Mouse (Mus musculus): Measurements from ENCODE around the gene Adar. TPM values are rescaled to one million over a fixed set of nuclear protein-coding genes. Genes with fewer than 3 reads are reported as not detected.

The Adar gene
- polyA plus RNA-seq, 1 experiment from 2014 or later = 12.4 TPM

- no peaks in the 10 kb centered on the region for H3K4me1 ChIP-seq (ENCODE audit: insufficient read depth, low read length)
- H3K36me3 ChIP-seq (ENCODE audit: insufficient read depth, low read length) = no peaks in the 10 kb centered on the region
- WGBS = 94% methylated on average over 1 of the region's 1 CpGs
- no peaks in the 10 kb centered on the region for H3K27me3 ChIP-seq (ENCODE audit: insufficient read depth, low read length)
- no peak overlapping the region for H3K4me2 ChIP-seq (replicated peaks; ENCODE audit: low read depth, low read length)
- ATAC-seq (ENCODE audit: low FRiP score, low TSS enrichment) = no peak
- H3K9ac ChIP-seq (replicated peaks; ENCODE audit: low read length) = no peak overlapping the region
- H3K9me3 ChIP-seq (ENCODE audit: low read length) = no peaks in the 10 kb centered on the region
- H3K4me3 ChIP-seq (ENCODE audit: low read length) = no peak overlapping the region
- H3K27ac ChIP-seq (ENCODE audit: low read length) = no peak overlapping the region
Measured at GRCm38 (mm10) chr3:89698958-89699357, 15.9 kb upstream of the Adar start.

- Histone ChIP-seq H3K9me3 (ENCODE audit: low read length) (no peaks in the 10 kb centered on the region), H3K27me3 (ENCODE audit: insufficient read depth, low read length) (no peaks in the 10 kb centered on the region), H3K4me3 (ENCODE audit: low read length) (no peak overlapping the region), H3K4me2 (replicated peaks; ENCODE audit: low read depth, low read length) (no peak overlapping the region), H3K9ac (replicated peaks; ENCODE audit: low read length) (no peak overlapping the region), H3K36me3 (ENCODE audit: insufficient read depth, low read length) (no peaks in the 10 kb centered on the region), H3K27ac (ENCODE audit: low read length) (no peak overlapping the region), H3K4me1 (ENCODE audit: insufficient read depth, low read length) (no peaks in the 10 kb centered on the region)
- no peak for ATAC-seq (ENCODE audit: low FRiP score, low TSS enrichment)
- 81% methylated on average over 11 of the region's 11 CpGs for WGBS
Measured at GRCm38 (mm10) chr3:89700461-89700860, 14.4 kb upstream of the Adar start.

GRCm38 (mm10) chr3:89703596-89703995 is 11.2 kb upstream of the Adar start:
- H3K27ac ChIP-seq (ENCODE audit: low read length) = no peak overlapping the region
- H3K27me3 ChIP-seq (ENCODE audit: insufficient read depth, low read length) = no peaks in the 10 kb centered on the region
- H3K36me3 ChIP-seq (ENCODE audit: insufficient read depth, low read length) = no peaks in the 10 kb centered on the region
- no peaks in the 10 kb centered on the region for H3K4me1 ChIP-seq (ENCODE audit: insufficient read depth, low read length)
- ATAC-seq (ENCODE audit: low FRiP score, low TSS enrichment) = no peak
- 33% methylated on average over 3 of the region's 3 CpGs for WGBS
- no peak overlapping the region for H3K4me2 ChIP-seq (replicated peaks; ENCODE audit: low read depth, low read length)
- H3K9me3 ChIP-seq (ENCODE audit: low read length) = no peaks in the 10 kb centered on the region
- no peak overlapping the region for H3K9ac ChIP-seq (replicated peaks; ENCODE audit: low read length)
- no peak overlapping the region for H3K4me3 ChIP-seq (ENCODE audit: low read length)

- Histone ChIP-seq H3K4me1 (ENCODE audit: insufficient read depth, low read length) (no peaks in the 10 kb centered on the region), H3K9ac (replicated peaks; ENCODE audit: low read length) (no peak overlapping the region), H3K9me3 (ENCODE audit: low read length) (no peaks in the 10 kb centered on the region), H3K4me2 (replicated peaks; ENCODE audit: low read depth, low read length) (no peak overlapping the region), H3K27ac (ENCODE audit: low read length) (no peak overlapping the region), H3K36me3 (ENCODE audit: insufficient read depth, low read length) (no peaks in the 10 kb centered on the region), H3K27me3 (ENCODE audit: insufficient read depth, low read length) (no peaks in the 10 kb centered on the region), H3K4me3 (ENCODE audit: low read length) (no peak overlapping the region)
- WGBS = 81% methylated on average over 6 of the region's 6 CpGs
- no peak for ATAC-seq (ENCODE audit: low FRiP score, low TSS enrichment)
Measured at GRCm38 (mm10) chr3:89704064-89704463, 10.8 kb upstream of the Adar start.

GRCm38 (mm10) chr3:89715207-89715966 is 565 bp downstream of the Adar start:
- Histone ChIP-seq H3K9ac (replicated peaks; ENCODE audit: low read length) (peak overlapping the region; percentile 93), H3K4me2 (replicated peaks; ENCODE audit: low read depth, low read length) (peak overlapping the region; percentile 94), H3K4me1 (ENCODE audit: insufficient read depth, low read length) (peaks cover 12% of the 10 kb centered on the region), H3K9me3 (ENCODE audit: low read length) (no peaks in the 10 kb centered on the region; the same call in 1 of the 2 replicates), H3K36me3 (ENCODE audit: insufficient read depth, low read length) (no peaks in the 10 kb centered on the region), H3K4me3 (ENCODE audit: low read length) (peak overlapping the region; percentile 92), H3K27ac (ENCODE audit: low read length) (no peak overlapping the region), H3K27me3 (ENCODE audit: insufficient read depth, low read length) (no peaks in the 10 kb centered on the region; the same call in 1 of the 2 replicates)
- ATAC-seq (ENCODE audit: low FRiP score, low TSS enrichment) = peak; percentile 74; the same call in 1 of the 2 replicates
- 2% methylated on average over 59 of the region's 59 CpGs for WGBS

- H3K36me3 ChIP-seq (ENCODE audit: insufficient read depth, low read length) = no peaks in the 10 kb centered on the region
- H3K27me3 ChIP-seq (ENCODE audit: insufficient read depth, low read length) = no peaks in the 10 kb centered on the region; the same call in 1 of the 2 replicates
- ATAC-seq (ENCODE audit: low FRiP score, low TSS enrichment) = no peak
- H3K9ac ChIP-seq (replicated peaks; ENCODE audit: low read length) = peak overlapping the region; percentile 93
- H3K4me1 ChIP-seq (ENCODE audit: insufficient read depth, low read length) = peaks cover 12% of the 10 kb centered on the region
- H3K4me3 ChIP-seq (ENCODE audit: low read length) = peak overlapping the region; percentile 92
- H3K4me2 ChIP-seq (replicated peaks; ENCODE audit: low read depth, low read length) = peak overlapping the region; percentile 94
- H3K27ac ChIP-seq (ENCODE audit: low read length) = no peak overlapping the region
- 67% methylated on average over 6 of the region's 6 CpGs for WGBS
- H3K9me3 ChIP-seq (ENCODE audit: low read length) = no peaks in the 10 kb centered on the region; the same call in 1 of the 2 replicates
Measured at GRCm38 (mm10) chr3:89715967-89716256, 1.1 kb downstream of the Adar start.

- Histone ChIP-seq H3K27me3 (ENCODE audit: insufficient read depth, low read length) (no peaks in the 10 kb centered on the region), H3K27ac (ENCODE audit: low read length) (no peak overlapping the region), H3K4me1 (ENCODE audit: insufficient read depth, low read length) (no peaks in the 10 kb centered on the region), H3K4me2 (replicated peaks; ENCODE audit: low read depth, low read length) (no peak overlapping the region), H3K4me3 (ENCODE audit: low read length) (no peak overlapping the region), H3K9ac (replicated peaks; ENCODE audit: low read length) (no peak overlapping the region), H3K9me3 (ENCODE audit: low read length) (no peaks in the 10 kb centered on the region), H3K36me3 (ENCODE audit: insufficient read depth, low read length) (no peaks in the 10 kb centered on the region)
- no peak for ATAC-seq (ENCODE audit: low FRiP score, low TSS enrichment)
Measured at GRCm38 (mm10) chr3:89722032-89722431, 7.2 kb downstream of the Adar start.

- Histone ChIP-seq H3K36me3 (ENCODE audit: insufficient read depth, low read length) (no peaks in the 10 kb centered on the region), H3K9ac (replicated peaks; ENCODE audit: low read length) (no peak overlapping the region), H3K27me3 (ENCODE audit: insufficient read depth, low read length) (no peaks in the 10 kb centered on the region), H3K9me3 (ENCODE audit: low read length) (no peaks in the 10 kb centered on the region), H3K4me2 (replicated peaks; ENCODE audit: low read depth, low read length) (no peak overlapping the region), H3K27ac (ENCODE audit: low read length) (no peak overlapping the region), H3K4me1 (ENCODE audit: insufficient read depth, low read length) (no peaks in the 10 kb centered on the region), H3K4me3 (ENCODE audit: low read length) (no peak overlapping the region)
- 80% methylated on average over 7 of the region's 7 CpGs for WGBS
- ATAC-seq (ENCODE audit: low FRiP score, low TSS enrichment) = no peak
Measured at GRCm38 (mm10) chr3:89723400-89724084, 8.7 kb downstream of the Adar start.

GRCm38 (mm10) chr3:89727028-89727427 is 12.2 kb downstream of the Adar start:
- WGBS = 23% methylated on average over 4 of the region's 4 CpGs

GRCm38 (mm10) chr3:89728848-89729247 is 14.0 kb downstream of the Adar start:
- Histone ChIP-seq H3K36me3 (ENCODE audit: insufficient read depth, low read length) (no peaks in the 10 kb centered on the region), H3K4me1 (ENCODE audit: insufficient read depth, low read length) (peaks cover 8% of the 10 kb centered on the region), H3K27me3 (ENCODE audit: insufficient read depth, low read length) (no peaks in the 10 kb centered on the region), H3K4me3 (ENCODE audit: low read length) (no peak overlapping the region), H3K9me3 (ENCODE audit: low read length) (no peaks in the 10 kb centered on the region), H3K27ac (ENCODE audit: low read length) (no peak overlapping the region), H3K9ac (replicated peaks; ENCODE audit: low read length) (no peak overlapping the region), H3K4me2 (replicated peaks; ENCODE audit: low read depth, low read length) (no peak overlapping the region)
- 75% methylated on average over 2 of the region's 2 CpGs for WGBS
- no peak for ATAC-seq (ENCODE audit: low FRiP score, low TSS enrichment)

More at GRCm38 (mm10) chr3:89727028-89727427, 12.2 kb downstream of the Adar start:
- no peak for ATAC-seq (ENCODE audit: low FRiP score, low TSS enrichment)
- H3K4me2 ChIP-seq (replicated peaks; ENCODE audit: low read depth, low read length) = no peak overlapping the region
- no peaks in the 10 kb centered on the region for H3K27me3 ChIP-seq (ENCODE audit: insufficient read depth, low read length)
- no peak overlapping the region for H3K4me3 ChIP-seq (ENCODE audit: low read length)
- H3K4me1 ChIP-seq (ENCODE audit: insufficient read depth, low read length) = peaks cover 8% of the 10 kb centered on the region
- H3K9ac ChIP-seq (replicated peaks; ENCODE audit: low read length) = no peak overlapping the region
- H3K9me3 ChIP-seq (ENCODE audit: low read length) = no peaks in the 10 kb centered on the region
- no peaks in the 10 kb centered on the region for H3K36me3 ChIP-seq (ENCODE audit: insufficient read depth, low read length)
- H3K27ac ChIP-seq (ENCODE audit: low read length) = no peak overlapping the region
